Mouse (Mus musculus): Measurements from ENCODE around the gene Olfr44.

Gene Olfr44

DNA sequence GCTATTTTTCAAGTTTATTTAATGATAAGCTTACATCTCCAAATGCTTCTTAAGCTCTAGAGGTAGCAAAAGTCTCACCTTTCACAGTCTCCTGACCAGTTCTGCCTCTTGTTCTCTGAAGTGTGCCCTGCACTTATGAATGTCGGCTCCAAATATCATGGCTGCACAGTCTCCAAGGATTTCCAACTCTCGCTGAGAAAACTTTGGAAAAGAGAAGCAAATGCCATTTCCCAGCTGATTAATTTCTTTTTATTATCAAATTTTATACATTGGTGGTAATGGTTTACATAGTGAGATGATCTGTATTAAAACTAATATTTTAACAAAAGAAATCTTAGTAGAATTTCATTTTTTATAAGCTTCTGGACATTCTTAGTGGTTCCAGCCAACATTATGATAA, at the start of gene Olfr44:
Gene Olfr44, minus strand, starts transcription at position 101 of the 400 bp plus-strand sequence.
- ChIA-PET POLR2A (no interaction called here), CTCF (no interaction called here)

DNA sequence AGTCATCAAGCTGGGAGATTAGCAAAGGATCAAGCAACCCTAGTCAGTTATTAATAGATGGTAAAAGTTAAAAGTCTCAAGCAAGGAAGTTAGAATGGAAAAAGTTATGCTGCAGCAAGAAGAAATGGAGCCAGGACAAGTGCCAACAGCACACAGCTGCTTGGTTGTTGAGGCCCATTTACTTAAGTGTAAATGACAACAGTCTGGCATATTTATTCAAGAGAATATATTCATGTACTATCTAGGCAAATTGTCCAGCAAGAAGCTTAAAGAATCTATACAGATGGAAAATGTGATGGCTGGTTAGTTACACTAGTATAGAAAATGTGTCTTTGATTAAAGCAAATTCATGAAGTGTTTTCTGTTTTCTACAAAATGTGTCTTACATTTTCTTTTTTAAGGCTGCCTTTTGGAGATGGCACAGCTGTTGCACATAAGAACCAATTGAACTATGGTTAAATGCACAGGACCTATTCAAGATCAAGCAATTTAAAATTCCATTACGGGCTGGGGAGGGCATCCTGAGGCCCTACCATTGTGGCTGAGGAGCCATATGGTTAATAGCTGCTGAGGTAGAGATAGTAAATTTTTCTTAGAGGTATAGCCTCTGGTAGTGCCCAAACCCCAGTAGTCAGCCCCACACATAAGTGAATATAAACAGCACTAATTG, 30.0 kb upstream of the Olfr44 start:
- POLR2A ChIA-PET, result interaction anchor here in 1 of 4 experiments (0.7 kb wide), 1 partner anchor 79 kb away, joined by 6 read pairs; no protein-coding TSS in a partner anchor
- CTCF ChIA-PET, result no interaction called here

DNA sequence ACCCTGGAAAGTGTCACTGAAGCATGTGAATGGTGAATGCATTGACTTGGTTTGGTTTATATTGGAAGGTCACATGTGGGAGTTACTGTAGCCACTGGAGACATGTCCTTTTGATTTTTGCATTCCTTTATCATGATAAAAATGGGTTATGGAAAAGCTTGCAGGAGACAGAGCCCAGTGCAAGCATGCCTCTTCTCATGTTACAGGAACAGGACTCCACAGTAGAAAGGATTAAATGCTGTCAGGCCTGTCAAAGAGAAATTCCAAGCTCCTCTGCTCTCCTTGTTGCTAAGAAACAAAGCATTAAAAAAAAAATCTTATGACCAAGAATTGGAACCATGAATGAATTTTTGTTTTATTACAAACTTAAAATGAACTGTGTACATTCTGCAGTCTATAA, 24.8 kb upstream of the Olfr44 start:
- POLR2A ChIA-PET, result no interaction called here

DNA sequence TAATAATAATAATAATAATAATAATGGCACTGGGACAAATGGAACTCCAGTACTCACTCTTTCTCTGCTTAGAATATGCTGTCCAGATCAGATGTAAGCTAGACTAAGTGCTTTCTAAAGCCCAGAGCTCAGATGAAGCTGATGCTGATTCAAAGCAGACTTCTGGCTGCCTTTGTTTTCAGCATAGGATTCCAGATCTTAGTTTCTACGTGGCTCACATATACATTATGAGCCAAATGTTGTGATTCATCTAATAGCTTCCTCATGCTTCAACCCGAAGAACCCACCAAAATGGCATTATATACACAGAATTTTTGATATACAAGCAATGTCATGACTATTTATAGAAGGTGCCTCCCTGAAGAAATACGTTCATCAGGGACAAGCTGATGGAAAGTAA, 21.7 kb upstream of the Olfr44 start, which contains the start of gene Olfr957:
Gene Olfr957, minus strand, starts transcription at position 279 of the 400 bp plus-strand sequence.
- ChIA-PET CTCF (no interaction called here), POLR2A (no interaction called here)

More for the DNA sequence above, 24.8 kb upstream of the Olfr44 start:
- CTCF ChIA-PET, result interaction anchor here in 1 of 4 experiments (0.7 kb wide), 1 partner anchor 241 kb away, joined by 5 read pairs; no protein-coding TSS in a partner anchor

DNA sequence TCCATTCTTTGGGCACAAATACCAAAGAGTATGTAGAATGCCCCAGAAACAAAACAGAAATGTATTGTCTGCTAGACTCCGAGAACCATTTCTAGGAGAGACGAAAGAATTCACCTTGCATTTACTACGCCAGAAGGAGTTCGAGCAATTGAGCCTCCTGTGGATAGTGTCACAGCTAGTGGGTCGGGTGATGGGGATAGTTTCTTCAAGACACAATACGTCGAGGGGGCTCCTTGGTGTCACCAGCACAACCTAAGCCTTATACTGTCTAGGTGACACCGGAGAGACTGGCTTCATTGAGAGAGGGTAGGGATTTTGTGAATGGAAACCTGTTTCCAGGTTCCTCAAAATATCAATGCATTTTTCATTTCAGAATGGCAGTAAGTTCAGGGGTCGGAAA, 15.6 kb upstream of the Olfr44 start:
- ChIA-PET CTCF (interaction anchor here in 1 of 4 experiments (1.0 kb wide), 1 partner anchor 714 kb away, joined by 3 read pairs; no protein-coding TSS in a partner anchor), POLR2A (no interaction called here)

DNA sequence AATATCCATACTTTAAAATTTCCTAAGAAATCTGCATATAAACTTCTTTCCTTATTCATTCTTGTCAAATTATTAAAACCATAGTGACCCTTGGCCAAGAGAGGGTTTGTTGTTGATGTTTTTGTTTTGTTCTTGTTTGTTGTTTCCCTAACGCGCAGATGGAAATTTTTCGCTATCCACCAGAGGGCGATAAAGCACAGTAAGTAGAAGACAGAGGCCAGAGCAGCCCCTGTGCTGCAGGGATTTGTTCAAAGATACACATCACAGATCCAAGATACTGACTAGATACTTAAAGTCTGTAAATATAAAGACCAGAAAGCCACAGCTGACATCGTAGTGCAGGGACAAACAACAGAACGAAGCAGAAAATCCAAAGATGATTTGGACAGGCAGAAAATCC, 15.2 kb upstream of the Olfr44 start:
- POLR2A ChIA-PET, result no interaction called here
- CTCF ChIA-PET, result interaction anchor here in 1 of 4 experiments (1.0 kb wide), 1 partner anchor 715 kb away, joined by 3 read pairs; no protein-coding TSS in a partner anchor

DNA sequence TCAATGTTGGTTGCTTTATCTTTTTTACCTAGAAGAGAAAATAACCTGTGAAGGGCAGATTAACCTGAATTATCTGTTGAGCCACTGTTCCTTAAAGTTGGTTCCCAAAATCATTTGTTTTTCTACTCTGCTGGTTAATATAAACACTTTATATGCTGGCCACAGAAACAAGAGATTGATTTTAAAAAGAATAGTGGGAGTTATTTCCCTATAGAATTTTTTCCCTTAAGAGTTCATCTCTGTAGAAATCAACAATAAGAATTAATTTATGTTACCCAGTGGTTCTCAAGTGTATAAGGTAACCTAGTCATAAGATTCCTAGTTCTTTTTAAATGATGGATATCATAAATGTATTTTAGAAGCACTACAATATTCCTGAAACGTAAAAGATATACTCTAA, 22.0 kb downstream of the Olfr44 start, which contains the start of gene Olfr955:
Gene Olfr955, minus strand, starts transcription at position 101 of the 400 bp plus-strand sequence.
- CTCF ChIA-PET, result no interaction called here

DNA sequence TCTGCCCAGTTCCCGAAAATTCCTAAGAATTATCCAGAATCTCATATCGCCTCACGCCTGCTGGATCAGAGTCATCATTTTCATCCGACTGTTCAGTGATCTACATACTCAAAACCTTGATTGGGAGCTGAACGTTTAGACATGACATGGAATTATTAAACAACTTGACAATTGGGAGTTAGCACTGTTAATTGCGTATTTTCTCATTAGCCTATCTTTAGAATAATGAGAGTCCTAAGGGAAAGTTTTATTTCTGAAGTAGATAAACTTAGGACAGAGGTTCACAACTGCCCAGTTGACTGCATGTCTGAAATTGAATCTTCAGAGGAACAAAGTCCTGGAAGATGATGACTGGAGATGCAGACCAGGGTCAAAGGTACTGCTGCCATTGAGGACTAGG, 37.4 kb downstream of the Olfr44 start, which contains the start of gene Olfr954:
Gene Olfr954, plus strand, starts transcription at position 301 of the 400 bp plus-strand sequence.
- ChIA-PET POLR2A (no interaction called here), CTCF (no interaction called here)

More for the DNA sequence above, 22.0 kb downstream of the Olfr44 start, which contains the start of gene Olfr955:
- POLR2A ChIA-PET, result no interaction called here
